Mouse (Mus musculus): ENCODE measurements around the gene Glyat. TPM values are rescaled to one million over a fixed set of nuclear protein-coding genes. Genes with fewer than 3 reads are reported as not detected.

Gene Glyat
- polyA plus RNA-seq, 1 experiment = 2.5 TPM

GRCm38 (mm10) chr19:12599674-12600073 lies 33.4 kb upstream of the Glyat start, which contains the start of gene Gm4952:
Gene Gm4952, plus strand, starts transcription at chr19:12599974.
- peaks cover 2% of the 10 kb centered on the region; the same call in 1 of the 2 replicates for H3K4me1 ChIP-seq (ENCODE audit: control insufficient read depth, insufficient read depth, low read length)
- no peak within 1 kb of the TSS for H3K27ac ChIP-seq (ENCODE audit: control insufficient read depth, insufficient read depth, low read depth, low read length, poor library complexity)
- WGBS = 65% methylated on average over 1 of the region's 1 CpGs
- no peak for TF ChIP-seq CTCF (IDR thresholded peaks at IDR 0.05; ENCODE audit: control insufficient read depth, insufficient read depth, low read length)
- TF ChIP-seq POLR2A (IDR thresholded peaks at IDR 0.05; ENCODE audit: borderline replicate concordance, control insufficient read depth, low read depth, low read length) = no peak
- H3K4me3 ChIP-seq (replicated peaks; ENCODE audit: control insufficient read depth, low read depth, low read length) = no peak within 1 kb of the TSS

DNA sequence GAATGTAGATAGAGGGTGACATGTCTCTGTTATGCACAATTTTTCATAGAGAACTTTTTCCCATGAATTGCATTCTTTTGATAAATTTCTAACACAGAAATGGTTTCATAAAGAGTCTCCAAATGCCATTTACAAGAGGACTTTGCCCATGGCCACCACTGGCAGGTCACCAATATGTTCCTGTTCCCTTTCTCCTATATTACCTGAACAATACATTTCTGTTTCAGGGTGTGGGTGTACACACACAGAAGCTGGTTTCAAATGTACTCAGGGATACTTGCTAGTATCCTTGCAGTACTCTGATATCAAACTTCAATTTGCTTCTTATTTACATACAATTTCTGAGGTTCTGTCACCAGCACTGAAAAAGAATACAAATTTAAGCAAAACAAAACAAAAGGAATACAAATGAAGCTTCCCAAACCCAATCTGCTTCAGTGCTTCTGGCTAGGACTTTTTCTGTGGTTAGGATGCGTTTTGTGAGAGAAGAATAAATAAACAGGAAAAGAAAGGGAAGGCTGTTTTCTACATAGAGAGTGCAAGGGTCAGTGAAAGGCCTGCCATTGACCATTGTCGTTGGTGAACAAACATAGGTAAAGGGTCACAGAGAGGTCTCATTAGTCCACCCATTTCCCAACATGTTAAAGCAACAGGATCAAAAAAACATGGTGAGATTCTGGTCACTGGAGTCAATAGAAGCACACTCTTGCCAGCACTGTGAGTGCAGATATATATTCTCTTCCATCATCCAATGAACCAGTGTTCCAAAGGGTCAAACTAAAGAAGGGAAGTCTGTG lies 32.2 kb upstream of the Glyat start:
- 42% methylated on average over 2 of the region's 2 CpGs for WGBS
- Histone ChIP-seq H3K27ac (ENCODE audit: control insufficient read depth, insufficient read depth, low read depth, low read length, poor library complexity) (no peak overlapping the region), H3K4me3 (replicated peaks; ENCODE audit: control insufficient read depth, low read depth, low read length) (no peak overlapping the region), H3K4me1 (ENCODE audit: control insufficient read depth, insufficient read depth, low read length) (peaks cover 2% of the 10 kb centered on the region; the same call in 1 of the 2 replicates)
- TF ChIP-seq CTCF (IDR thresholded peaks at IDR 0.05; ENCODE audit: control insufficient read depth, insufficient read depth, low read length) (no peak), POLR2A (IDR thresholded peaks at IDR 0.05; ENCODE audit: borderline replicate concordance, control insufficient read depth, low read depth, low read length) (no peak)

DNA sequence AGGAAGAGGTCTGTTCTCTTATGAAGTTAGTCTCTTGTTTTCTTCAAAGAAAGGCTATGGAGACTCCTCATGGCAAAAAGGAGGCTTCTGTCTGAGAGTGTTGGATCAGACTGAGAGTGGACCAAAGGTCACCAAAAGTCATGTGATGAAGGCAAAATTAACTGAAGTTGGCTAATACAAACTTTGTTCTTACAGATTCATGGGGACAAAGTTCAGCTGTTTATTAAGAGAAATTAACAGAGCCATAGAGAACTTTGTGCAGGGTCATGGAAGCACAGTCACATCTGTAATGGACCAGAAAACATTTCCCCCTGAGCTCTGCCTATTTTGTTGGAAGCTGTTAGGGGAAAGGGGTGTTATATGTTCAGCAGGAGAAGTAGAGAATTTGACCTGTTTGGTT lies 24.8 kb upstream of the Glyat start:
- H3K4me1 ChIP-seq (ENCODE audit: control insufficient read depth, insufficient read depth, low read length) = no peaks in the 10 kb centered on the region
- no peak overlapping the region for H3K27ac ChIP-seq (ENCODE audit: control insufficient read depth, insufficient read depth, low read depth, low read length, poor library complexity)
- no peak for TF ChIP-seq POLR2A (IDR thresholded peaks at IDR 0.05; ENCODE audit: borderline replicate concordance, control insufficient read depth, low read depth, low read length)
- no peak for TF ChIP-seq CTCF (IDR thresholded peaks at IDR 0.05; ENCODE audit: control insufficient read depth, insufficient read depth, low read length)
- no peak overlapping the region for H3K4me3 ChIP-seq (replicated peaks; ENCODE audit: control insufficient read depth, low read depth, low read length)

DNA sequence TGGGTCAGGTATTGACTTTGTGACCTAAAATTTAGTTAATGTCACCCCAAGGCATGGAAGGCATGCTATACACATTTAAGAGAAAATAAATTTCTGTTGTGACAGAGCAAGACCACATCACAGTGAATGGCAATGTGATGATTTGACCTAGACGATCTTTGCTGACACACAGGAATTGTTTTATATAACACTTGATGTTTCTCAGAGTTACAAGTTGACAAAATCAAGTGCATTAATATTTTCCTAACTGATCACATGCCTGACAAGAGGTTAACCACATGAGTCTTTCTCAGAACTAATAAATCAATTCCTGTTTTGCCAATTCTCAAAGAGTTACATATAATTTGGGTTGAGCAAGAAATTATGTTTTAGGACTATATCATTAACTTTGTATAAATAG lies 19.5 kb upstream of the Glyat start:
- TF ChIP-seq CTCF (IDR thresholded peaks at IDR 0.05; ENCODE audit: control insufficient read depth, insufficient read depth, low read length) (no peak), POLR2A (IDR thresholded peaks at IDR 0.05; ENCODE audit: borderline replicate concordance, control insufficient read depth, low read depth, low read length) (no peak)
- 31% methylated on average over 1 of the region's 1 CpGs for WGBS
- H3K4me1 ChIP-seq (ENCODE audit: control insufficient read depth, insufficient read depth, low read length) = no peaks in the 10 kb centered on the region

DNA sequence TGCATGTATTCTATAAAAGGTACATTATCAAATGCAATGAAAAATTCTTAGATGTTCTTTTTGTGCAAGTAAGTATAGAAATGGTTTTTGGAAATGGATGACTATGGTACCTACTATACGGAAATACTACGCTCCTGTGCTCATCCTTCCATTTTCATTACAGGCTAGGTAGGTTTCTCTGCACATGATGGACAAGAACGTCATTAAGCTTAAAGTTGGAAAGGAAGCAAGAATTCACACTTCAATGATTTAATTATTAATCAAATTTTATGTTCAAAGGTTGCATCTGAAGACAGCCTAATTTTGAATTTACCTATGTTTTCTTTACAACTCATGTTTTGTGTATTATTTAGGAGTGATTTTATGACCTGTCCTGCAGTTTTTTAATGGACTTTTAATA lies 1.2 kb downstream of the Glyat start:
- TF ChIP-seq POLR2A (IDR thresholded peaks at IDR 0.05; ENCODE audit: borderline replicate concordance, control insufficient read depth, low read depth, low read length) = no peak
- no peak overlapping the region for H3K4me3 ChIP-seq (replicated peaks; ENCODE audit: control insufficient read depth, low read depth, low read length)
- H3K27ac ChIP-seq (ENCODE audit: control insufficient read depth, insufficient read depth, low read depth, low read length, poor library complexity) = no peak overlapping the region
- 84% methylated on average over 3 of the region's 3 CpGs for WGBS
- H3K4me1 ChIP-seq (ENCODE audit: control insufficient read depth, insufficient read depth, low read length) = no peaks in the 10 kb centered on the region

More for the DNA sequence above, 19.5 kb upstream of the Glyat start:
- H3K4me3 ChIP-seq (replicated peaks; ENCODE audit: control insufficient read depth, low read depth, low read length) = no peak overlapping the region
- no peak overlapping the region for H3K27ac ChIP-seq (ENCODE audit: control insufficient read depth, insufficient read depth, low read depth, low read length, poor library complexity)

GRCm38 (mm10) chr19:12634963-12635362 lies 1.9 kb downstream of the Glyat start:
- WGBS = 71% methylated on average over 4 of the region's 4 CpGs
- H3K4me1 ChIP-seq (ENCODE audit: control insufficient read depth, insufficient read depth, low read length) = no peaks in the 10 kb centered on the region
- TF ChIP-seq CTCF (IDR thresholded peaks at IDR 0.05; ENCODE audit: control insufficient read depth, insufficient read depth, low read length) (no peak), POLR2A (IDR thresholded peaks at IDR 0.05; ENCODE audit: borderline replicate concordance, control insufficient read depth, low read depth, low read length) (no peak)

DNA sequence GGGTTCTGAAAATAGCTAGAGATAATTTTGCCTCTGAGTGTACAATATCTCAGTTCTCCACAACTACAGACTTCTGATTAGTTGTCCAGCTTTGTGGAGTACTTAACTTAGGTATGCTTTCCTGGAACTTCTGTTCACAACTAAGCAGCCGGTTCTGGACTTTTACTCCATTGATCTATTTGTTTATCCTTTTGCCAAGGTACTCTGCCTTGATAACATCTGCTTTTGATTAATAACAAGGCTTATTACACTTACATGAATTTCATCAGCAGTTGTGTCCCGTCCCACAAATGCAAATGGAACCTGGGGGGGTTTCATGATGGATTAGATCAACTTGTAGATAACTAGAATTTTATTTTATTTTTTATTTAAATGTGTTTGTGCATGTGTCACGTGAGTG lies 3.8 kb downstream of the Glyat start:
- Histone ChIP-seq H3K27ac (ENCODE audit: control insufficient read depth, insufficient read depth, low read depth, low read length, poor library complexity) (no peak overlapping the region), H3K4me1 (ENCODE audit: control insufficient read depth, insufficient read depth, low read length) (no peaks in the 10 kb centered on the region), H3K4me3 (replicated peaks; ENCODE audit: control insufficient read depth, low read depth, low read length) (no peak overlapping the region)
- WGBS = 70% methylated on average over 3 of the region's 3 CpGs
- TF ChIP-seq CTCF (IDR thresholded peaks at IDR 0.05; ENCODE audit: control insufficient read depth, insufficient read depth, low read length) = no peak
- no peak for TF ChIP-seq POLR2A (IDR thresholded peaks at IDR 0.05; ENCODE audit: borderline replicate concordance, control insufficient read depth, low read depth, low read length)

More at GRCm38 (mm10) chr19:12634963-12635362, 1.9 kb downstream of the Glyat start:
- Histone ChIP-seq H3K4me3 (replicated peaks; ENCODE audit: control insufficient read depth, low read depth, low read length) (no peak overlapping the region), H3K27ac (ENCODE audit: control insufficient read depth, insufficient read depth, low read depth, low read length, poor library complexity) (no peak overlapping the region)

- WGBS = 65% methylated on average over 1 of the region's 1 CpGs
- Histone ChIP-seq H3K4me3 (replicated peaks; ENCODE audit: control insufficient read depth, low read depth, low read length) (no peak overlapping the region), H3K4me1 (ENCODE audit: control insufficient read depth, insufficient read depth, low read length) (no peaks in the 10 kb centered on the region), H3K27ac (ENCODE audit: control insufficient read depth, insufficient read depth, low read depth, low read length, poor library complexity) (no peak overlapping the region)
- TF ChIP-seq CTCF (IDR thresholded peaks at IDR 0.05; ENCODE audit: control insufficient read depth, insufficient read depth, low read length) (no peak), POLR2A (IDR thresholded peaks at IDR 0.05; ENCODE audit: borderline replicate concordance, control insufficient read depth, low read depth, low read length) (no peak)
Measured at GRCm38 (mm10) chr19:12638049-12638448, 4.9 kb downstream of the Glyat start.
